Mouse (Mus musculus) CH12.LX (cell line): ENCODE data around the gene C1qtnf7.

Experiments
- E2F4 ChIP-seq: IDR thresholded peaks from 2 replicates; pipeline ENCODE4 v1.6.1; 2011; ENCODE audit warnings: low read depth, low read length, improper control_type of control experiment; ENCODE audit not compliant: insufficient replicate concordance
- ETS1 ChIP-seq: conservative IDR thresholded peaks from 2 replicates; pipeline ENCODE4 v1.6.1; 2012; ENCODE audit warnings: low read depth, mild to moderate bottlenecking, inconsistent platforms, low read length, improper control_type of control experiment, moderate library complexity

- no peak for TF ChIP-seq ETS1
- no peak for TF ChIP-seq E2F4
These were observed 13.5 kb upstream of the C1qtnf7 start for GRCm38 (mm10) chr5:43501887-43502286.
